Mouse (Mus musculus): ENCODE measurements around the gene Dio3. TPM values are rescaled to one million over a fixed set of nuclear protein-coding genes. Genes with fewer than 3 reads are reported as not detected.

Dio3 gene
- polyA plus RNA-seq, 1 experiment from 2014 or later, result 0.07 TPM

DNA sequence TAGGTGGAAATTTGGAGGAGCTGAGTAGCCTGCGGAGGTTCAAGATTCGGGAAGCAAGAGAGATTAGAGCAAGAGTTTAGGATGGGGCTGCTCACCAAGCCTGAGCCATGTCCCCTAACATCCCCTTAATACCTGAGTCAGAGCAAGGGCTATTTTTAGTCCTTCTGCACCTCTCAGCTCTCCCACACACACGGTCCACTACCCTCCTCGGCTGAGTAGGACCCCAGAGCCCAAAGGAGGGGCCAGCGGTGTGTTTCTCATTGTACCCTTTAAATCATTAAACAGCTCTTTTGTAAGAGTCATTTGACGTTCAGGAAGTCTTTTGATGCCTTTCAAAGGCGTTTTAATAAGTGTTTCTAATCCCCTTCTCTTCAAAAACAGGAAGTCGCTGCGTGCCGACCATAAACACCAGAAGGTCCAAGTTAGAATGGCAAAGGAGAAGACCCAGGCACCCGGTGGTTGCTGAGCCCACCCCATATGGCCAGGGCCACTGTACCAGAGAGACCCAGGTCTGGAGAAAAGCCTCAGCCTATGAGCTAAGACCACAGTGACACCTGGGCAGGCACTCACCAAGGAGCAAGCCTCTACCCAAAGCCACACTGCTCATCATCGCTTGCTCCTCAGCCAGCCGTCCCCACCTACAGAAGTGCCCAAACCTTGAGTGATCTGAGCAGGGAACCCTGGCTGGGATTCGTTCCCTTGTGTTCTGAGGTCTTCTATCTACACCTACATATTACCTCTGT lies 22.2 kb upstream of the Dio3 start:
- WGBS (ENCODE audit: insufficient replicate concordance), result 32% methylated on average over 14 of the region's 14 CpGs
- no peak for ATAC-seq (ENCODE audit: insufficient read depth)

DNA sequence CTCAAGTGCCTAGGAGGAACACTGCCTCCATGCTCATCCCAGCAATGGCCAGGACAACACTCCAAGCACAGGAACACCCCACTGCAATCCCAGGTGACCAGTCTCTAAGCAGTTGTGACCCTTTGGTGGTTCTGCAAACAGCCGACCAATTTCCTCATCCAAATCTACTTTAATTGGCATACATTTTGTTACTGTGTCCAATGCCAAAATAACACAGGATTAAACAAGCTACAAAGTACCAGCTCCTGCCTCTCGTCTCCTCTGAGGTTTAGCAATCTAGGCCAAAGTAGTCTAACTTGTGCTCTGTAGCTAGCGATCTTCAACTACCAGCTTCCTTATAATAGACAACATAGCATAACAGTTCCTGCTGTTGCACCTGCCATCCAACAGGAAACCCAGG lies 10.6 kb upstream of the Dio3 start:
- Histone ChIP-seq H3K36me3 (replicated peaks) (no peaks in the 10 kb centered on the region), H3K4me2 (no peak overlapping the region), H3K9me3 (replicated peaks) (no peaks in the 10 kb centered on the region), H3K27me3 (no peaks in the 10 kb centered on the region), H3K4me3 (replicated peaks) (no peak overlapping the region), H3K9ac (no peak overlapping the region), H3K4me1 (replicated peaks) (no peaks in the 10 kb centered on the region), H3K27ac (replicated peaks) (no peak overlapping the region)
- ATAC-seq (ENCODE audit: insufficient read depth), result no peak
- 54% methylated on average over 3 of the region's 3 CpGs for WGBS (ENCODE audit: insufficient replicate concordance)

More for the DNA sequence above, 22.2 kb upstream of the Dio3 start:
- H3K4me2 ChIP-seq, result no peak overlapping the region
- H3K27me3 ChIP-seq, result no peaks in the 10 kb centered on the region; the same call in 1 of the 2 replicates
- no peaks in the 10 kb centered on the region for H3K36me3 ChIP-seq (replicated peaks)
- H3K27ac ChIP-seq (replicated peaks), result no peak overlapping the region
- no peak overlapping the region for H3K9ac ChIP-seq
- no peak overlapping the region for H3K4me3 ChIP-seq (replicated peaks)
- H3K4me1 ChIP-seq (replicated peaks), result no peaks in the 10 kb centered on the region
- H3K9me3 ChIP-seq (replicated peaks), result no peaks in the 10 kb centered on the region

DNA sequence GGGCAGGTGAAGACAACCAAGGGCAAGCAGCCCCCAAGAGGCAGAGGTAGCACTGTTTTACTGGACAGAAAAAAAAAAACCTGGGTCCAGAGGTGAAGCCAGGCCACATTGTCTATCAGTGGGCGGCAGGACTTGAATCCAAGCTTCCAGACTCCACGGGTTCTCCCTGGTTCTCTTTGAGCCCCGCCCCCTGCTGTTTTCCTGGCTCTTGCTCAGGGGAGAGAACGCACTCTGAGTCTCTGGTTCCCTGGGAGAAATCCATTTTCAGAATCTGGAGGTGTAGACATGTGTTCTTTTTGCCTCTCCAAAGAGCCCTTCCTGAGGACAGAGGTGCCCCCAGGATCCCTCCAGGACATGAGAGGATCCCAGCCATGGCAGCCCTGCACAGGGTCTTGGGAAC lies 9.2 kb upstream of the Dio3 start:
- Histone ChIP-seq H3K4me3 (replicated peaks) (no peak overlapping the region), H3K27me3 (peaks cover 4% of the 10 kb centered on the region), H3K36me3 (replicated peaks) (no peaks in the 10 kb centered on the region), H3K9ac (no peak overlapping the region), H3K4me1 (replicated peaks) (no peaks in the 10 kb centered on the region), H3K4me2 (no peak overlapping the region), H3K27ac (replicated peaks) (no peak overlapping the region), H3K9me3 (replicated peaks) (no peaks in the 10 kb centered on the region)
- 48% methylated on average over 4 of the region's 4 CpGs for WGBS (ENCODE audit: insufficient replicate concordance)
- ATAC-seq (ENCODE audit: insufficient read depth), result no peak

DNA sequence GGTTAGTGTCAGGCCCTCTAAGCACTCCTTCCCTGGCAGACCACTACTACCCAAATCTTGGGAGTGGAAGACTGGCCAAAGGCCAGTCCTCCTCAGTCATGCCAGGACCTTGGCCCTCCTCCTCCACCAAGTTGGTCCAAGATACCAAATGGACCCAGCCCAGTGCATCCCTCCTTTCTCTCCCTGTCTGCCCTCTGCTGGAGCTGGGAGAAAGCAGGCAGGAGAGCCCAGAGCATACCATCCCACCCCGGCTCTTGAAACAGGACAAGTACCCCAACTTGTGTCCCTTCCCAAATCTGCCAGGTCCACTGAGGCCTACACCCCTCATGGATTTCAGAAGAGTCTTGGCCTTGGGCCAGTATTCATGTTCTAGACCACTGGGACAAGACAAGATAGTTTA lies 2.8 kb upstream of the Dio3 start:
- H3K36me3 ChIP-seq (replicated peaks), result no peaks in the 10 kb centered on the region
- H3K9ac ChIP-seq, result no peak overlapping the region
- H3K9me3 ChIP-seq (replicated peaks), result no peaks in the 10 kb centered on the region
- ATAC-seq (ENCODE audit: insufficient read depth), result no peak
- H3K27me3 ChIP-seq, result peaks cover 65% of the 10 kb centered on the region
- H3K27ac ChIP-seq (replicated peaks), result no peak overlapping the region
- no peak overlapping the region for H3K4me3 ChIP-seq (replicated peaks)
- H3K4me2 ChIP-seq, result no peak overlapping the region
- H3K4me1 ChIP-seq (replicated peaks), result no peaks in the 10 kb centered on the region
- WGBS (ENCODE audit: insufficient replicate concordance), result 52% methylated on average over 1 of the region's 1 CpGs

DNA sequence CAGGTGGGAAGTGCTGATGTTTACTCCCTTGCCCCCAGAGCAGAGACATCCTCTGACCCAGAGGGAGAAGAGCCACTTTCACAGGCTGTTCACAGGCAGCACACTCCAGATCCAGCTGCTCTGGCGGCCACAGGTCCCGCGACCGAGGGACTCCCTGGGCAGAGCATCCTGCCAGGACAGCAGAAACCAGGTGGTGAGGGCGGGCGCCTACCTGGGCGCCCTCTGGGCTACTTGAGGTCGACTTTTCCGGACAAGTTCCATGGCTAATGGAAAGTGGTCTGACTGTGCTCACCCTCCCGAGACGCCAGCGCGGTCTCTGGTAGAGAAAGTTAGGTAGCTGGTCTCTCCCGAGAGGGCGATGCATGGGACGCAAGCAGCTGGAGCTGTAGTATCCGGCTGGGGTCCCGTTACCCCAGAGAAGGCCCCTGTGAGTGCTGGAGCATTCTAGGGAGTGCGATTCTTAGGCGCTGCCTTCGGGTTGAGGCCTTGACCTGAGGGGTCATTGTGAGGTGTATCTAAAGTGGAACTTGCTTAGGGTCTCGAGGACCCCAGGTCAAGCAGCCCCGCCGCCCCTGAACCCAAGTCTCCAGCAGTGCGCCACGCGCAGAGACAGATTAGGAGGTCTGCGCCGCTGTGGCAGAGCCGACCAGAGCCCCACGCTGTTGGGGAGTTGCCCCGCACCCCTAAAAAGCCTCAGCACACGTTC lies 1.5 kb upstream of the Dio3 start:
- Histone ChIP-seq H3K9me3 (replicated peaks) (no peaks in the 10 kb centered on the region), H3K4me3 (replicated peaks) (peak overlapping the region; percentile 42), H3K4me2 (peak overlapping the region; percentile 57), H3K4me1 (replicated peaks) (no peaks in the 10 kb centered on the region), H3K9ac (no peak overlapping the region), H3K27ac (replicated peaks) (no peak overlapping the region), H3K36me3 (replicated peaks) (no peaks in the 10 kb centered on the region), H3K27me3 (peaks cover 79% of the 10 kb centered on the region)
- 3% methylated on average over 33 of the region's 33 CpGs for WGBS (ENCODE audit: insufficient replicate concordance)
- ATAC-seq (ENCODE audit: insufficient read depth), result no peak

DNA sequence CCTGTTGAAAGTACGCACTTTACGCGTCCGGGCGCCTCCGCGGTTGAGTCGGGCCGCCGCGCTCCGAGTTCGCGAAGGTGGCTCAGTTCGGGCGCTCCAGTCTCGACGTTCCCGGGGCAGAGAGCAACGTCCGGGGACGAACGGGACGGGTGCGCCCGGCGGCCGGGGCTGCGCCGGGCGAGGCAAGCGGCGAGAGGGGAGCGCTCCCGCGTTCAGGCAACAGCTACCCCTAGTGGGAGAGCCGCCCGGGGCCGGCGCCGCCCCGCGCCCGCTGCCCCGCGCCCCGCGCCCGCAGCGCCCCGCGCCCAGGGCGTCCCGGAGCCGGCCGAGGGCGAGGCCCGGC lies 932 bp upstream of the Dio3 start:
- peak; percentile 20; the same call in 1 of the 2 replicates for ATAC-seq (ENCODE audit: insufficient read depth)

DNA sequence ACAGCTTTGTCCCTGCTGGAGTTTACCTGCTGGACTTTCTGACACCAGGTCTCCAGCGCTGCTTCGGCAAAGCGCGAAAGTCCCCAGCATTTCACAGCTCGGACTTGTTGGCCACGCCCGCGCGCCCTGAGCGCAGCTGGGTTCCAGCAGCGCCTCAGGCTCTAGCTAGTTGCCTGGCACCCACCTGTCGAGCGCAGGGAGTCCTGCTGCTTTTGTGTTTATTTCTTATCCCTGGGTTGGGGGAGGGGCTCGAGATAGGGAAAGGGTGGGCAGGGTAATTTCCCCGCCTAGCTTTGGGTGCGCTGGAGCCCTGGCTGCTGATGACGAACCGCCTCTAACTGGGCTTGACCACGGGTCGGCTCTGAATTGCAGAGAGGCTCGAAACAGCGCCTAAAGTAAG lies 1.5 kb downstream of the Dio3 start:
- Histone ChIP-seq H3K9ac (no peak overlapping the region), H3K27ac (replicated peaks) (no peak overlapping the region), H3K4me2 (no peak overlapping the region), H3K27me3 (peaks cover 99% of the 10 kb centered on the region), H3K4me3 (replicated peaks) (no peak overlapping the region), H3K4me1 (replicated peaks) (no peaks in the 10 kb centered on the region), H3K9me3 (replicated peaks) (no peaks in the 10 kb centered on the region), H3K36me3 (replicated peaks) (no peaks in the 10 kb centered on the region)
- WGBS (ENCODE audit: insufficient replicate concordance), result 3% methylated on average over 22 of the region's 22 CpGs
- no peak for ATAC-seq (ENCODE audit: insufficient read depth)

More for the DNA sequence above, 932 bp upstream of the Dio3 start:
- Histone ChIP-seq H3K4me3 (replicated peaks) (peak overlapping the region; percentile 42), H3K27ac (replicated peaks) (no peak overlapping the region), H3K27me3 (peaks cover 84% of the 10 kb centered on the region), H3K4me2 (peak overlapping the region; percentile 57), H3K9me3 (replicated peaks) (no peaks in the 10 kb centered on the region), H3K4me1 (replicated peaks) (no peaks in the 10 kb centered on the region), H3K9ac (no peak overlapping the region), H3K36me3 (replicated peaks) (no peaks in the 10 kb centered on the region)
- 2% methylated on average over 57 of the region's 58 CpGs for WGBS (ENCODE audit: insufficient replicate concordance)

DNA sequence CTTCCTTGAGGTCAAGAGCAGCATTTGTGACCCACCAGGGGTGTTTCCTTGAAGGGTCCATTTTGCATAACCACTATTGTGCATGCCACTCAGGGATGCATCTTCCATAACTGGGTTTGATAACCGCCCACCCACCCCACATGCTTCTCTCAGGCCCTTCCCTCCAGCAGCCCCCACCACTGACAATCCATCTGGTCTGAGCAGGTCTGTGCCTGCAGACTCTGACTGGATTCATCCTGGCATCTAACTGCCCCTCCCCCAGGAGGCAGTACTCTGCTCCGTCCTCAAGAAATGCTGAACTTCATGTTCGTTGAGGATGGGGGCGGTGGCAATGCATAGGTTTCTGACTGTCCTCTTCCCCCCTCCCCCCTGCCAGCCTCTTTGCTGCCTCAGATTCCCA lies 4.9 kb downstream of the Dio3 start:
- no peak for ATAC-seq (ENCODE audit: insufficient read depth)
- Histone ChIP-seq H3K9ac (no peak overlapping the region), H3K4me3 (replicated peaks) (no peak overlapping the region), H3K4me2 (no peak overlapping the region), H3K36me3 (replicated peaks) (no peaks in the 10 kb centered on the region), H3K4me1 (replicated peaks) (no peaks in the 10 kb centered on the region), H3K27me3 (peaks cover 68% of the 10 kb centered on the region), H3K27ac (replicated peaks) (no peak overlapping the region), H3K9me3 (replicated peaks) (no peaks in the 10 kb centered on the region)
- WGBS (ENCODE audit: insufficient replicate concordance), result 14% methylated on average over 4 of the region's 4 CpGs

DNA sequence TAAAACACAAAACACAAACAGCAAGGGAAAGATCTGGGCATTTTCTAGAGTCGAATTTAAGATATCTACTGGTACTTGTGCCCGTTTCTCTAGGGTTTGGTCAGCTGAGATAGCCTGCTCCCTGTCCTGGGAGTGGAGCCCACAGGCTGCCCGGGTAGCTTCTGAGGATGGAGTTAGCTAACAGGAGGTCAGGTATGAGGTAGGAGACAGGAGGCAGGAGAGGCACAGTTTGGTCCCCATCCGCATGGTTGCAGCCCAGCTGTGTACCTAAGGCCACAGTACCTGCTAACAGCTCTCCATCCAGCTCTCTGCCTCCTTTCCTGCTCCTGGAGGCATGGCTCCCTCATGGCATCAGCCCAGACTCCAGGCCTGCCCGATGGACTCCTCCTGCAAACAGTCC lies 13.9 kb downstream of the Dio3 start:
- no peak overlapping the region for H3K4me3 ChIP-seq (replicated peaks)
- 50% methylated on average over 5 of the region's 5 CpGs for WGBS (ENCODE audit: insufficient replicate concordance)
- no peak overlapping the region for H3K9ac ChIP-seq

DNA sequence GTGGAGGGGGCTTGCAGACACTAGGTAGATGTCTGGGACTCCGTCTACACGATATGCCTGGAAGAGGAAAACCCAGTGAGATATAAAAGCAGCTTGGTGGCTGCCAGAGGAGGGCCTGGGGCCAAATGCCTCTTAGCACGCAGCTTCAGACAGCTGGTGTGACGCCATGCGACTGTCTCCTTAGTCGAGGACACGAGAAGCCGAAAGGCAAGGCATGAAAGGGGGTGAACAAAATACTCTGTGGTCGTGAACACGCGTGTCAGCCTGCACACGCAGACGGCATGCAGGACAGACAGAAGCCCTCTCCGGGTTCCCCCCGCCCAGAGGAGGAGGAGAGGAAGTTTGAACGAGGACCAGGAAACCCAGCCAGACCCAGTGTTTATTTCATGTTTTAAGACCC lies 16.0 kb downstream of the Dio3 start:
- no peak for ATAC-seq (ENCODE audit: insufficient read depth)
- Histone ChIP-seq H3K4me1 (replicated peaks) (no peaks in the 10 kb centered on the region), H3K9ac (no peak overlapping the region), H3K27me3 (no peaks in the 10 kb centered on the region), H3K27ac (replicated peaks) (no peak overlapping the region), H3K36me3 (replicated peaks) (no peaks in the 10 kb centered on the region), H3K9me3 (replicated peaks) (no peaks in the 10 kb centered on the region), H3K4me3 (replicated peaks) (no peak overlapping the region), H3K4me2 (no peak overlapping the region)
- WGBS (ENCODE audit: insufficient replicate concordance), result 58% methylated on average over 16 of the region's 16 CpGs

More for the DNA sequence above, 13.9 kb downstream of the Dio3 start:
- Histone ChIP-seq H3K27ac (replicated peaks) (no peak overlapping the region), H3K9me3 (replicated peaks) (no peaks in the 10 kb centered on the region), H3K27me3 (no peaks in the 10 kb centered on the region), H3K4me2 (no peak overlapping the region), H3K4me1 (replicated peaks) (no peaks in the 10 kb centered on the region), H3K36me3 (replicated peaks) (no peaks in the 10 kb centered on the region)
- no peak for ATAC-seq (ENCODE audit: insufficient read depth)

DNA sequence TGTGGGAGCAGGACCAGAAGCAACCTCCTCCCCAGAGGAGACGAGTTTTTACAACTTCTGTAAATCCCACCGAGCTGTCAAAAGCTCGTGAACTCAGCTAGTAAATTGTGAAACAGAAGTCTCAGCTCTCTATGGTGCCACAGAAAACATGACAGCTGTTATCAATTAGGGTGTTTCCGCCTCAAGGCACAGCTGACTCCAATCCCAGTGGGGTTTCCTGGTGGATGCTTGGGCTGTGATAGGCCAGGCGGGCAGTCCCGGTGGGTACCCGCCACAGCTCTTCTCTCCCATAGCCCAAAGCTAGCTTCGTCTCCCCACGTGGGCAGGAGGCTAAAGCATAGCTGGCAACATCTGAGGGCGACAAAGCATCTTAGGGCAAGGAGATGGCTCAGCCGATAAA lies 19.8 kb downstream of the Dio3 start:
- Histone ChIP-seq H3K27me3 (no peaks in the 10 kb centered on the region), H3K4me2 (no peak overlapping the region), H3K4me3 (replicated peaks) (no peak overlapping the region), H3K9ac (no peak overlapping the region), H3K27ac (replicated peaks) (no peak overlapping the region), H3K4me1 (replicated peaks) (no peaks in the 10 kb centered on the region), H3K9me3 (replicated peaks) (no peaks in the 10 kb centered on the region), H3K36me3 (replicated peaks) (no peaks in the 10 kb centered on the region)
- no peak for ATAC-seq (ENCODE audit: insufficient read depth)
- 57% methylated on average over 11 of the region's 11 CpGs for WGBS (ENCODE audit: insufficient replicate concordance)
